Mouse (Mus musculus) urinary bladder, postnatal 36 days (tissue): ENCODE data around the gene Cpeb4.

ENCODE experiments used
- DNase-seq, 2 experiments: peaks; one replicate each; pipeline ENCODE4 v3.0.0; 2022; ENCODE audit warnings: low spot score in 2 of 2, mixed read lengths in 1 of 2

Cpeb4 gene

DNA sequence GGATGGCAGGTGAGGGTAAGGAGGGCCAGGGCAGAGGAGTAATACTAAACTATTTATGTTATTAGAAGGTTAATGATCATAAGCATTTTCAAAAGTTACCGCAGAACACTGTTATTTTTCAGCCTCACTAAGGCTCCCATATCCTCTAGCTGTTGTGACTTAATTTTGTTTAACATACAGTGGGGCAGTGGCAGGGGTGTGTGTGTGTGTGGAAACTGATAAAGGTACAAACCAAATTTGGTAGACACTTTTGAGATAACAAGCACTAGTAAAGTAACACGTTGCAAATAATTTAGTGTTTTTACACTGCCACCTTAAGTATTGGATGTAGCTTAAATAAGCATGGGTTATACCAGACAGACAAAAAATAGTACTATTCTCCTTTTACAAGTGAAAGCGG, 24.9 kb downstream of the Cpeb4 start:
- no peak for DNase-seq

DNA sequence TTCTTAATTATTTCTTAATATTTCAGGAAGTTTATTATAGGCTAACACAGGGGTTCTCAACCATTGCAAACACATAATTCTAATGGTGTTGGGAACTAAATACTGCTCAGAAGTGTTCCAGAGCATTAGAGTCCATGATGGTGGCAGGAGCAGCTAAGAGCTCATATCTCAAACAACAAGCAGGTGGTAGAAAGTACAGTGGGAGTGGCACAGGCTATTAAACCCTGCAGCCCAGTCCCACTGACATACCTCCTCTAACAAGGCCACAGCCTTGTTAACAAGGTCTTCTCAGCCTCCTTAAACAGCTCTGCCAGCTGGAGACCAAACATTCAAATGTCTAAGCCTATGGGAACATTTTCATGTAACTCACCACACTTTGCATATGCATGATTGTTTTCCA, 27.2 kb downstream of the Cpeb4 start:
- DNase-seq, result no peak

DNA sequence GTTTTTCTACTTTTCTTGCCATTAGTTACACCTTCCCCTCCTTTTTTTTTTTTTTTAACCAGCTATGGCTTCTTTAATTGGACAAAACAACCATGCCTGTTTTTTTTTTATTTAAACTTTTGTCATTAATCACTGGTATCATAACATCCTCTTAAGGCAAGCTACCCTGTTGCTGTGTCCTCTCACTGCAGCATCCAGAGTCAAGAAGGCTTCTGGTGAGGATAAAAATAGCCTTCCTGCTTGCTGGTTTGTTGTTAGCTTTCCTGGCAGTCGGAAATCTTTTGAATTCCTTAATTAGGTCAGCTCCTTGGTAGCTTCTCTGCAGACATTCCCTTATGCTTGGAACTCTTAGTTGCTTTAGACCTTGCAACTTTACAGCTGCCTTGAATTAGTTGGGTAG, 28.7 kb downstream of the Cpeb4 start:
- no peak for DNase-seq

DNA sequence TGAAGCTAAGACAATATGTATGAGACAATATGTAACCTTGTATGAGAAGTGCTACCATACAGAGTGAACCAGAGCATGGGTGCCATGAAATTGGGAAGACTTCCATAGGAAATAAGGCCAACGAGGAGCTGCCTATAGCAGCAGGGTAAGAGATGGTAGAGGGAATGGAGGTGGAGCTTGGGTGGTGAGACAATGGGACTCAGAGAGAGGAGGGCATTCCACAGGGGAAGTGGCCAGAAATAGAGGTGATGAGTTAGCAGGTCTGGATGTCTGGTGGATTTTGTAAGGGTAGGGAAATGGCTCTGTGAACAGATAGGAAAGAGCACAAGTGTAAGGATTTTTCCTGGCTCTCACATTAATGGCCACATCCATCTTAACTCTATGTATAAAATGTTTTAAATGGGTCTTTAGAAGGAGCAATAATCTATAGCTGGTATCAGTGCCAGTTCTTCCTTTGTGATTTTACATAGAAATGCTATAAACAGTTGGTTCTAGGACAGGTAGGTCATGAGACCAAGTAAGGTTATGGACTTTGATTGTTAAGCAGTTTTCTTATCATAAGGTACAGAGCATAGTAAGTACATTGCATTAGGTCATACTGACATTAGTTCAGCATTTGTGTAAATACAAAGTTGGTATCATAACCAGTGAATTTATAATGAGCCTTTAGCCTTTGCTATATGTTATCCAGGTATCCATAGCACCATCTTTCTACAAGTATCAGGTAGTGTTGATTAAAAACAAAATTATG, 30.4 kb downstream of the Cpeb4 start:
- DNase-seq, result no peak

DNA sequence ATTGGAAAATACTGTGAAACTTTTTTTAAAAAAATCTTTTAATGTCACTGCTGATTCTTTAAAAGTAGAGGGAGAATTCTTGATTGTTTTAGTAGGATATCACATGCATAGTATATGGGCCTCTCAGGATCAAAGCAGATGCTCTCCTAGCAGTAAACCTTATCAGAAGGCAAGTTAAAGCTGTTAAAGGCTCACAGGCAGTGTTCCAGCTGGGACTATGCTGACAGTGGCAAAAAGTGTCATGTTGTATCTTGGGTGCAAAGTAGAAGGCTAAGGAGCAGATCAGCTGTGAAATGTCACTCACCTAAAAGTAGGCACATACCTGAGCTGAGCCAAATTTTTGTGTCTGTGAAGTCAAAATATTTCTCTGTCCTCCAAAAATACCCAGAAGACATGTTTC, 34.5 kb downstream of the Cpeb4 start:
- DNase-seq, result no peak

DNA sequence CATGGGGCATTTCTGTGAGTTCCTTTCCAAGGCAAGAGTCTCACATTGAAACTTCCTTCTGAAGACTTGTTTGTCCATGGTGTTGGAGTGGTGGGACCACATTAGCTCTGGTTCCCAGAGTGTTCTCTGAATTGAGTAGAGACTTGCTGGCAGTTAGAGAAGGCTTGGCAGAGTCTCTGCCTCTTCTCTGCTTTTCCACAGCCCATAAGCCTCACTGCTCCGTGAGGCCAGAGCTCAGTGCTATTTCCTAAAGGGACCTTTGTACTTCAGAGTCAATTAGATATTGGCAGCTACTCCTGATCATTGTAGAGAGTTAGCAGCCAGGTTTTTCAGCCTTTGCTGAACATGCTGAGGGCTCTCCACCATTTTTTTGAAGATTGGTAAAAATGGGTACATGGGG, 35.6 kb downstream of the Cpeb4 start:
- no peak for DNase-seq

DNA sequence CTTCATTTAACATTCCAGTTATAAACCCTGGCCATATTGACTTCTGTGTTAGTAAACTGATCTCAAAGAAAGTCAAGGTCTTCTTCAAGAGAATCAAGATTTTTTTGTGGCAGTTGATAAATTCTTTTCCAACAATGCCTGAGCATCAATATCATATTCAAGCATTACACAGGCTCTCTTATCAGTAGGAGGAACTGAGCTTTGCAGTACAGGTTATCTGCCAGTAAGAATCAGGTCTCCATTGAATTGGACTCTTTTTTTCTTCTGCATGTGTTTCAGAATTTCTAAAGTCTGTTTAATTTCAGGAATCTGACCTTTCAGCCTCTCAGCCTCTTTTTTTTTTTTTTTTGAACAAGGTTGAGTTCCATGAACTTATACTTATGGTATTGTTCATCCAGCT, 40.9 kb downstream of the Cpeb4 start:
- DNase-seq, result no peak

DNA sequence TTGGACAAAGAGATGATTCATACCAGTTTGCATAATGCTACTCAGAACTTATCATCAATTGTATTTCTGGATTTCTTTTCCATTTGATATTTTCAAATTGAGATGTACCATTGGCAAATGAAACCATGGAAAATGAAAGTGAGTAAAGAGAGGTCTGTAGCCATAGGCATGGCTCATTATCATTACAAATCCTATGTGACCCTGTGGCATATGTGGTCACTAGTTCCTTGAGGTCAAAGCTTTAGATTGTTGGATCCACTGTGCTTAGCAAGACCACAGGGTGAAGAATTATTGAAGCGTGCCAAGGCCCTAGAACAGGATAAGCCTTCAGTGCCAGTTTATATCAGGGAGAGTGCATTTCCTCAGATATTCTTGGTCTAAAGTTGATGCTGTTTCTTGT, 45.8 kb downstream of the Cpeb4 start:
- DNase-seq, result no peak

DNA sequence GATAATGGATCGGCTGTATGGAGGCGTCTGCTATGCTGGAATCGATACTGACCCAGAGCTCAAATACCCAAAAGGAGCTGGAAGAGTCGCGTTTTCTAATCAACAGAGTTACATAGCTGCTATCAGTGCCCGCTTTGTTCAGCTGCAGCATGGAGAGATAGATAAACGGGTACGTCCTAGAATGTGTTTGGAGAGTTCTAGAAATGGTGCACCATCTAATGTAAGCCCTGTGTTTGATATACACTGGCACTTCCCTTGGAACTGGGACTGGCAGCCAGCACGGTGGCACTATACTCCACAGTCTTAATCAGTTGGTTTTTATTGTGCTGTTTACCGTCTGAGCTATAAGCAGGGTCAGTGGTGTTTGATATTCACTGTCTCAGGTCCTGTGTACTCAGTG, 58.0 kb downstream of the Cpeb4 start:
- no peak for DNase-seq

DNA sequence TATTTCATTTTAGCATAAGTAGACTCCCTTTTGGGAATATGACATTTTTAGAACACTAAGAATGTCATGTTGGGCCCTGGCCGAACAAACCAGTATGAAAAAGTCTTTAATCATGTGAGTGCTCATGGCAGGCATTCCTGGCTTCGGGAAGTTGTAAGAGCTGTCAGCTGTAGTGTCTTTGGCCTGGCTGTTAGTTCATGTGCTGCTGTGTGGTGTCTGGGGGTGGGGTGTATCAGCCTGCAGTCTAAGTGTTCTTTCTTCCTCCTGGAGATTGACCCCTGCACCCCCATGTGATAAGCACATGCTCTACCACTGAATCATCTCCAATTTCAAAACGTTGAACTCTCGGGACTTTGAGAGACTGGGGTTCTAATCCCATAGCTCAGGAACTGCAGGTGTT, 63.6 kb downstream of the Cpeb4 start:
- DNase-seq, result no peak

DNA sequence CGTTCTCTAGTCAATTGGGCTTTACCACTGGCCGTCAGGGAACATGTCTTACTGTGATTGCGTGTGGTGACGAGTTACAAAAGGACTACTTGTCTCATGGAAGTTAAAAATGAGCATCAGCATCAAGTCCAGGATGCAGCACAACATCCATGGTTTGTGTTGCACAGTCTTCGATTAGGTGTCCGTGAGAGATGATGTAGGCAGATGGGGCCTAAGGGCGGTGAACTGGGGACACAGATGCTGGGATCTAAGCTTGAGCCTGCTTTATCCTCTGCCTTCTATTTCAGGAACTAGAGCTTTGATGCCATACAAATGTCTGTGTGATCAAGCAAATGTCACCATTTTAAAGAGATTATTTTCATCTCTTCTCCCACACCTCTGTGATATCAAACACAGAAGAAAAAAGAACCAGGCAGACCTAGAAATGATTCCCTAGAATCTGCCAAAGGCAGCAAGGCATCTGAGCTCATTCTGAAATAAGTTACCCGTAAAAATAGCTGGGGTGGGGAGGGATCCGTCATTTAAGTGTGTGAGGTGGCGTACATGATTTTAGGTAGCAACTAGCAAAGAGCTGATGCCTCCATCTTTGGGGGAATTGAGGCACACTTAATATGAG, 65.0 kb downstream of the Cpeb4 start:
- DNase-seq, result no peak

DNA sequence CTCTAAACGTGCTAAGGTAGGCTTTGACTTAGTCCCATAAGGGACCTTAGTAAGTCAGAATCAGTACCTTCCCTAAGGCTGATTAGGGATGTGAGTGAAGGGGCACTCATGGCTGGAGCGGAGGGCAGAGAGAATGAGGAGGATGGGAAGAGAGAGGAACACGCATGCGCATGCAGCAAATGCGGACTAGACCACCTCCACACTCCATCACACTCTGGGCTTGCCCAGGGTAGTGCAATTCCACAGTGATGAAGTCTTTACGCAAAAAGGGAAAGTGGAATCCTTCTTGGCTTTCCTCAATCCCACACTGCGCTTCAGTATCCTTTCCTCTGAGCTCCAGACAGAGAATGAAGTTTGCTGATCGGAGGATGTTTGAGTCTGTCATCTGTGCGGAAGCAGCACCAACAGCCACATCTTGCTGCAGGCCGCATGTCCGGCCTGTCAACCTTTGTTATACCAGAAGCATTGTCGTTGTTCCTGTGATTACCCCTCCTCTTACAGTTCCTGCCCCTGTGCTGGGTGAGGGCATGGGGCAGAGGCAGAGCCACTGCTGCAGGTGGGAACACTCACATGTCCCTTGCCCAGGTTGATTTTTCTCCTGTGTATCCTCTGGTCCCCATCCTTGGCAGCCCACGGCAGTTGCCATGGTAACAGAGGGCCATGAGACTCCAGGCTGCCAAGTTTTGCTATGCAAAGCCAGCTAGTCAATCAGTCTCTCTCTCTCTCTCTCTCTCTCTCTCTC, 69.1 kb downstream of the Cpeb4 start:
- DNase-seq, result no peak

DNA sequence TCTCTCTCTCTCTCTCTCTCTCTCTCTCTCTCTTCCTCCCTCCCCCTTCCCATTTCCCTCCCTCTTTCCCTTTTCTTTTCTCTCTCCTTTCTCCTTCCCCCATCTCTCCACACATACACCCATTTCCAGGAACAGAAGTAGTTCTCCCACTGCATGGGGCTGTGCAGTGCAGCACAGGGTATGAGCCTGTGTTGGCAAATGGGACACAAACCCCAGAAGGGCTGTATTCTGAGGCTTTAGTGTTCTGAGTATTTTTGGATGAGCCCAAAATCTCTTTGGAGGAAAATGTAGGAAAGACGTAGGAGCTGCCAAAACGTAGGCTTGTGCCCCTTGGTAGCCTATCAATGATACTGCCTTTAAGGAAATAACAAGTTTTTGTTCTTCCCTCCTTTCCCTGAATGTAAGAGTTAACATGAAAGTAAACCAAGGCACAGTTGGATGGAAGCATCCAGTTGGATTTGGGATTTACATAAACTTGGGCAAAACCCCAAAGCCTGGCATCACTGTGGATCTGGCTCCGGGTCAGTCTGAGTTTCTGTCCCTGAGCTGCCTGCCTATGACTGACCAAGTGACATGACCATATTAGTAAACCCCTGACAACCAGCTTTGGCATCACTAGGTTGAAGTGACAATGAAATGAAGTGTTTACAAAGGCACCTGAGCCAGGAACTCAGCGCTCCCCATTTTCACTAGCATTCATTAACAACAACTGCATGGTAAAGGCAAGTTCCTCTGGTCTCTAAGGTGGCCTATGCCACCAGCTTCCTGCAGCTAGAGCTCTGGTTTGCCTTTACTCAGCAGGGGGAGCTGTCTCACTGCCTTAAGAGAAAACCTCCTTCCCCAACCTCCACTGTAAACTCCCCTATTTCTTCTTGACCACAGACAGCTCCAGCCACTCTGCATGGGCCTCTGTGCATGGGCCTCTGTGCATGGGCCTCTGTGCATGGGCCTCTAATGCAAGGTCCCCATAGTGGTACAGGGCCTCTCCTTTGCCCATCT, 69.9 kb downstream of the Cpeb4 start:
- DNase-seq, result no peak

DNA sequence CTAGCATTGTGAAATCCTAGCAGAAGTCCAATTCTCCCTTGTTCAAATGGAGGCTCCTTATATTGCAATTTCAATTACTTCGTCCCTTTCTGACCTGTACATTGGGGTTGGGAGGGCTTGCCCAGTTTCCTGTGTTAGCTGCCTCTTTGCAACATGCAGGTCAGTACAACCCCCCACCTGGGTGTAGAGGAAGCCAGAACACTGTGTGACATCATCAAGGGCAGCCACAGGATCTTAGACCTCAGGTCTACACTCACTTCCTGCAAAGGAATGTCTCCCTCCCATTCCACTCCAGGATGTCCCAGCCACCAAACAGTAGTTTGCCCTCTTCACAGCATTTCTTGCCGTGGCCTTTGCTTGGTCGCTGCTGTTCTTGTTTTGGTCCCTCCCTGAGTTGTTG, 73.5 kb downstream of the Cpeb4 start:
- DNase-seq, result no peak

DNA sequence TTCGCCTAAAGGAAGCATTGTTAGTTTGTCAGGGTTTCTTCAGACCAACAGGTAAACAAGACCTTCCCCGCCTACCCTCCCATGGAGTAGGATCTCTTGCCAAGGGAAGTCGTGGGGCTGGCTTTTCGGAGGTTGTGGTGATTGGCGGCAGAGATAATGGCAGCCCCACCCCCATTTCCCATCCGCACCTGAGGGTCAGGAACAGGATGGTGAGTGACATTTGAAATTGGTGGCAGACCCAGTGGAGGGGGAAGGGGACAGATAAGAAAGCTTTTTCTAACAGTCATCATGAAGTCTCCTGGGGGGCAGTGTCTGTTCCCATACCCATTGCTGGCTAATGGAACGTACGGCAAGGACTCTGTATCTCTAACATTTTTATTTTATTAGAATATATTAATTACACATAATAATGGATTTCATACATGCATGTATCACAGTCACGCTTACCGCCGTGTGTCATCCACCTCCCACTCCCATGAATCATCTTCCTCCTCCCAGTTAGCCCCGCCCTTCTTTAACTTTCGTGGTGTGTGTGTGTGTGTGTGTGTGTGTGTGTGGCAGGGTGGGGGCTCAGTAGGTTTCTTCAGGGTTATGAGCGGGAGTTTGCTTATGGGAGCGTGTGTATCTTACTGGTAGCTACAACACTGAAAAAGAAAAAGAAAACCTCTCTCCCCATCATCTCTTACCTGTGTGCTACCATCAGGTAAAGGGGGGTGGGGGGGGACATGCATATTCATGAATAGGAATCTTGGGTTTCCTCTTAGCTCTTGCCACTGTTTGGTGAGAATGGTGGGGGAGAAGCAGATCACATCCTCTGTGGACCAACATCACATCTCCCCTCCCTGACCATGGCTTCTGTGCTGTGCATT, 76.7 kb downstream of the Cpeb4 start:
- DNase-seq, result no peak

DNA sequence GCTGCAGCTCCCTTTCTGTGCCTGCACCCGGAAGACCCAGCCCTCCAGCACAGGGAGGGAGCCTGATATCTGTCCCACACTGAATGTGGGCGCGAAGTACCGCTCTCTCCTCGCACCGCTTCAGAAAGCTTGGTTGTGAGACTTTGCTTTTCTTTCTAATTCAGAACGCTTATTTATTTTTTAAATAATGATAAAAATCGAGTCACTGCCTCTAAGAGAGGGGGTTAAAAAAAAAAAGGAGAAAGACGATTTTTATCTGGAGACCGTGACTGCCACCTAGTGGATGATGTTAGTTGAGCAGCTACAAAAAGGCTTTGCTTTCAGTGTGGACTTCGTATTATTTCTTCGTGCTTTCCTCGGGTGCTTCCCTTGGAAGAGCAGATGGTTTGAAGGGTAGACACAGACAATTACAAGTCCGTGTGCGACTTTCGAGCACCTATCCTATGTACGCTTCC, 77.3 kb downstream of the Cpeb4 start:
- DNase-seq, result peak; percentile 43 to 56

DNA sequence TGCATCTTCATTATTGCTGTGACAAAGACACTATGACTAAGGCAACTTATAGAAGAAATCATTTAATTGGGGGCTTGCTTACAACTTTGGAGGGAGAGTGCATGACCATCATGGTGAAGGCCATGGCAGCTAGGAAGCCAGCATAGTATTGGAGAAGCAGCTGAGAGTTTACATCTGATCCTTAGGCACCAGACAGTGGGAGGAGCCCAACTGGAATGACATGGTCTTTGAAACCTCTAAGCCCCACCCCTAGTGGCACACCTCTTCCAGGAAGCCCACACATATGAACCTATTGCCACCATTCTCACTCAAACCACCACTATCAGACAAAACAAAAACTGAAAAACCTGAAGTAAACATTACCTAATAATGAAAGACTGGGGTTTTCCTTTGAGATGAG, 88.1 kb downstream of the Cpeb4 start:
- DNase-seq, result no peak

DNA sequence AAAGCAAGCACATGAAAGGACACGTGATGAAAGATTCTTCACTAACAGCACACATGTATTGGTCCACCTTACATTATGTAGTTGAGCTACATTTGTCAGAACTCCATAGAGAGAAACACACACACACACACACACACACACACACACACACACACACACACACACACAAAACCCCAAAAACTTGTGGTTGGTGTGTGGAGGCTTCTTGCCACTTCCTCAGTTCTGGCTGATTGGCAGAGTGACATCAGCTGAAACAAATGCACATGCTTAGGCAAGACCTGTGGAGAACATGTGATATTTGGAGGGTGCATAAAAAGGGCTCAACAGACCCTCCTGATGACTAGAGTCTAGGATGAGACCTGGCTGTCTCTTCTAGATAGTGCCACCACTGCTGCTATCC, 92.0 kb downstream of the Cpeb4 start:
- DNase-seq, result no peak

DNA sequence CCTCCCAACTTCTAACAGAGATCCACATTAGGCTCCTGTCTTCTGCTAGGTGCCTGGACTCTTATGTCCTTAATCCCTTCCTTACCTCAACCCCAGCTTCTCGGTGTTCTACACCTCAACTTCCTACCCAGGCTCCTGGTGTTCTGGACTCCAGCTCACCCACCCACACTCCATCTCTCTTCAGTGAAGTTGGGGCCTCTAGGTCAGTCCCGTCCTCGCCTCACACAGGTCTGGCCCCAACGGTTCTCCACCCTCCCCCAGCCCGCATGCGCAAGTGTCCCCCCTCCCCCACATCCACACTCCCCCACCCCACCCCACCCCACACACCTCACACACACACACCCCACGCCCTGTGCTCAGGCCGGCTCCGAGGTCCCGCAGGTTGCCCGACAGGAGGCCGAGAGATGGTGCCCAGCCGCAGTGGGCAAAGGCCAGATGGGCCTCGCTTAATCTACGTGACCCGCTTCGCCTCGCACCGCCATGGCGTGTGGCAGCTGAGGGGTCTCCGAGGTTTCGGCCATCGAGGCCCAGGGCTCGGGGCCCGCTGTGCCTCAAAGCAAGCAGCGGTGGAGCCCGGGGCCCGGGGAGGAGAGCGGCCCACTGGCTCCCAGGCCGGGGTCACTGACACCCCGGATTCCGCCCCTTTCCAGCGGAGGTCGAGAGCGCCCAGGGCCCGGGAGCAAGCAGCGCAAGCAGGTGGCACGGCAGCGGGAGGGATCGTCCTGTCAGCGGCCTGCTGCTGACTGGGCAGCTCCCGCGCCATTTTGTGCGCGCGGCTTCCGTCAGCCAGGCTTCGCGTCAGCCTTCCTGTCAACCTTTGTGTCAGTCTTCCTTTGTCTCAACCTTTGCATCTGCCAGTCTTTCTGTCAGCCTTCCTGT, 93.5 kb downstream of the Cpeb4 start, which contains the start of gene 4930524B15Rik:
TSS of gene 4930524B15Rik (plus strand) at position 337 of the 879 bp plus-strand sequence.
- DNase-seq, result no peak

DNA sequence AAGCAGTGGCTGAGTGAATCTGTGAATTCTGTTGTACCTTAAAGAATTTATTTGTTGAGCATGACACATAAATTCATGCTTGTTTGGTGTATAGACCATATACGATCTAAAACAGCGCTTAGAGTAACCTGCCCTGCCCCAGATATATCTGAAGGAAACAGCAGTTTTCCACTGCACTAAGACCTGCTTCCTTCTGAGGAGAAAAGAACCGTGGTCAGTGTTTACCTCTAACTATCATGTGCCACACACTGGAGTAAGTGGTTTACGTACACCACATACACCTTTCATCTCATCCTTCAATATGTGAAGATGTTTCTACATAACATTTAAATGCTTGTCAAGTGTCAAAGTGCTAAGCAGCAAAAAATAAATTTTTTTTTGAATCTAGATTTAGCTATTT, 102.1 kb downstream of the Cpeb4 start:
- DNase-seq, result no peak
